Mouse (Mus musculus): ENCODE measurements around the gene Cdh11. TPM values are rescaled to one million over a fixed set of nuclear protein-coding genes. Genes with fewer than 3 reads are reported as not detected.

Cdh11 gene
- polyA plus RNA-seq, 1 experiment from 2014 or later, result 56.2 TPM

DNA sequence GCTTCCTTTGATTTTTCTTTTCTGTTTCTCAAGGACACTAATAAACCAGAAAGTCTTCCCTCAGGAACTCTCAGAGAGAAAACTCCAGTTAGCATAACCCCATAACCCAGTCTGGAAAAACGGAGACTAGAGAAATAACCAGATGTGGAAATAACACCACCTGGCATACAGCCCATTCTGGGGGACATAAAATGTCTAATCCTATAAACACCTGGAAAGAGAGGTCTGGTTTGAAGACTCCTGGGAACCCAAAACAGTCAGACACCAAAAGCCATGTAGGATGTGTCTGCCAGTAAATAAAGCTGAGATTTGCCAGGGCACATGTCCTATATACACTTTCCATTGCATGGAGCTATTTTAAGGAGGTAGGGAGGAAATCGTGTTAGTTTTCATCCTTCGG lies 42.5 kb downstream of the Cdh11 start:
- no peak for DNase-seq (ENCODE audit: extremely low spot score, low spot score)
- Histone ChIP-seq H3K9me3 (no peaks in the 10 kb centered on the region), H3K27ac (no peak overlapping the region), H3K27me3 (ENCODE audit: poor library complexity, severe bottlenecking) (no peaks in the 10 kb centered on the region), H3K36me3 (replicated peaks) (peaks cover 13% of the 10 kb centered on the region), H3K4me1 (peaks cover 15% of the 10 kb centered on the region), H3K4me3 (no peak overlapping the region)
- WGBS, result 91% methylated on average over 3 of the region's 3 CpGs

DNA sequence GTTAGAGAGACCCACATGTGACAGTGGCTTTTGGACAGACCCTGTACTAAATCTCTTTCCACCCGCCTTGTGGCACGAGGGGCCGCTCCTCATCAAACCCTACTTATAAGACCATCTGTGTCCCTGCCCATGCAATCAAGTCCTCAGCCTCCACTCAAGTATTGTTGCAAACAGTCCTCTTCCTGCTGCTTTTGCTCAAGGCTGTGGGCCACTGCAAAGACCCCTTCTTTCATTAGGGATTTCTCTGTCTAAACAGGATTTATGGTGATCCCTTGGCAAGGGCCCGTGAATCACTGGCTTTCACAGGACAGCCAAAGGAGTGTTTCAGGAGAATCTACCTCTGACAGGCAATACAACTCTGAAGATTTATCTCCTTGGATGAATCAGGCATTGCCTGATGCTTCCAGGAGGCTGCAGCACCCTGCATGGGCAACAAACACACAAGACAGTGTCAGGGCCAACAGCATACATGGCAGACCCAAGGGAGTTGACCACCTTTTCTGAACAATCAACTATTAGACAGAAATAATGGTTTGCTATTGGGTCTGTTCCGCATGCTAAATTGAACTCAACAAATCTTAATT lies 43.3 kb downstream of the Cdh11 start:
- Histone ChIP-seq H3K4me3 (no peak overlapping the region), H3K27me3 (ENCODE audit: poor library complexity, severe bottlenecking) (no peaks in the 10 kb centered on the region), H3K36me3 (replicated peaks) (peaks cover 13% of the 10 kb centered on the region), H3K27ac (no peak overlapping the region), H3K4me1 (peaks cover 15% of the 10 kb centered on the region), H3K9me3 (no peaks in the 10 kb centered on the region)
- WGBS, result 85% methylated on average over 5 of the region's 5 CpGs
- DNase-seq (ENCODE audit: extremely low spot score, low spot score), result no peak

DNA sequence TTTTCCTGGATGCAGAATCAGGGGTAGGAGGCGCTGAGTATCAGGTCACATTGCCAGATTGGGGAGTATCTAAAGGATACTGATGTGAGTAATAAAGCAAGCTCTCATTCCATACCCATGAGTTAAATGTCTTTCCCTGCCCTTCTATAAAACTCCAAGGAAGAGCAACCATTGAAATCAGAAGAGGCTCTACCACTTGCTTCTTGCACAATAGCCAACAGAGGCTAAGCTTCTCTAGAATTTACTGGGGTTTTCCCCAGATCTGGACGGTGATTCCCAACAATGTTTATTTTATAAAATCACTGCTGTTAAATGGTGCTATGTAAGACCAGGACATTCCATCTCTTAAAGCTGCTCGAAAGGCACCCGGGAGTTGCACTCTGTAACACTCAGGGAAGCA lies 44.5 kb downstream of the Cdh11 start:
- Histone ChIP-seq H3K4me1 (peaks cover 16% of the 10 kb centered on the region), H3K4me3 (no peak overlapping the region), H3K36me3 (replicated peaks) (peaks cover 13% of the 10 kb centered on the region), H3K9me3 (no peaks in the 10 kb centered on the region), H3K27ac (no peak overlapping the region), H3K27me3 (ENCODE audit: poor library complexity, severe bottlenecking) (no peaks in the 10 kb centered on the region)
- WGBS, result 90% methylated on average over 4 of the region's 4 CpGs
- no peak for DNase-seq (ENCODE audit: extremely low spot score, low spot score)

DNA sequence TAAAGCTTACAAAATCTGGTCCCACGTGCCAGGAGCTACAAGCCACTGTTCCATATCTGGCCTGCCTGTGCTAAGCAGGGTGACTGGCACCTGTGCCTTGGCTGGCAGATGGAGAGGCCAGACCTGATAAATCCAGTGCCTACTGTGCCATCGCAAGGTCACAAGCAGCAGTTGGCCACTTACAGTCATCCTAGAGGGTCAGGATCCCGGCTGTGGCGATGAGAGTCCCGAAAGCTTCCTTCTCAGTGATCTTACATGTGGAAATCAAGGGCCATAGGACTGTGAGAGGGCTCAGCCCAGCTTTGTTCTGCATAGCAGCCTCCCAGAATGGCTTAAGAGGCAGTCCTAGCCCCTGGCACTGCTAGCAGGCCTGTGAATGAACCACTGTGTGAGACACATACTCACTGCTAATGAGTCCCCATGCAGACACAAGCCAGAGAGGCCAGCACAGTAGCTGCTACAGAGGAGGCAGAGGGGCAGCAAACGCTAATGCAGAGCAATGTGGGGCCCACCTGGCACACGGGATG lies 46.4 kb downstream of the Cdh11 start:
- Histone ChIP-seq H3K4me3 (no peak overlapping the region), H3K9me3 (no peaks in the 10 kb centered on the region), H3K36me3 (replicated peaks) (peaks cover 17% of the 10 kb centered on the region), H3K27me3 (ENCODE audit: poor library complexity, severe bottlenecking) (no peaks in the 10 kb centered on the region), H3K27ac (peak overlapping the region; percentile 67), H3K4me1 (peaks cover 36% of the 10 kb centered on the region)
- WGBS, result 81% methylated on average over 7 of the region's 7 CpGs
- DNase-seq (ENCODE audit: extremely low spot score, low spot score), result no peak

DNA sequence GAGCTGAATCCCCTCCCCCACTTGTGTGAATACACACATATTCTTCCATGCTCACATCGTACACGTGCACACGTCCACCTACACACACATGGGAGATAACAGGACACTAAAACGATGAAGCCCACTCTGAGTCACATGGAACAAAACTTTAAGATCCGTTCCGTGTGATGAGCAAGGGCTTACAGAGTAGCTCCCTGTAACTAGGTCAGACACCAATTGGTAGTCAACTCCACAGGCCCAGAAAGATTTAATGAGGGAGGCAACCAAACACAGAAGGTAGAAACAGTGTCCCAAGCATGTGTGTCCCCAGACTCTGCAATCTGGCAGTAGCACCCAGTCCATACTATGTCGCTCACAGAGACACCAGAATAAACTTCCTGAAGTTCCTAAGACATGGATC lies 47.0 kb downstream of the Cdh11 start:
- WGBS, result 93% methylated on average over 7 of the region's 7 CpGs
- Histone ChIP-seq H3K4me1 (peaks cover 39% of the 10 kb centered on the region), H3K4me3 (no peak overlapping the region), H3K27me3 (ENCODE audit: poor library complexity, severe bottlenecking) (no peaks in the 10 kb centered on the region), H3K36me3 (replicated peaks) (peaks cover 17% of the 10 kb centered on the region), H3K9me3 (no peaks in the 10 kb centered on the region), H3K27ac (peak overlapping the region; percentile 67; the same call in 1 of the 2 replicates)
- DNase-seq (ENCODE audit: extremely low spot score, low spot score), result no peak

DNA sequence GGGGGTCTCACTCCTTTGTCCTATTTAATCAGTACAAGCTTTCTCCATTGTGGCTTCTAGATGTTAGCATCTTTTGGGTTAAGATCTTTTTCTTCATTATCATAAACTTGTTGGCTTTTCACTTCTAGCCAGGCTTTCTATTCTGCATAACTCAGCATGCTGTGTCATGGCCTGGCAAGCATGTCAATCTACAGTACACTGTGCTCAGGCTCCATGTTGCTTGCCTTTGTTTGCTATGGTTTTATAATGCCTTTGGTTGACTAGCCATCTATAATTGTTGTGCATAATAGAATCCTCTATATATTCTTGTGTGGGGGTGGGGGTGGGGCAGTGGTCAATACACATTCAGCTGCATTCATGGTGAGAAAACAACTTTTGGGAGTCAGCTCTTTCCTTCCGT lies 51.0 kb downstream of the Cdh11 start:
- no peaks in the 10 kb centered on the region for H3K9me3 ChIP-seq
- WGBS, result 88% methylated on average over 1 of the region's 1 CpGs
- no peak overlapping the region for H3K4me3 ChIP-seq
- no peak for DNase-seq (ENCODE audit: extremely low spot score, low spot score)
- peaks cover 12% of the 10 kb centered on the region for H3K36me3 ChIP-seq (replicated peaks)
- peaks cover 38% of the 10 kb centered on the region for H3K4me1 ChIP-seq
- no peaks in the 10 kb centered on the region for H3K27me3 ChIP-seq (ENCODE audit: poor library complexity, severe bottlenecking)
- H3K27ac ChIP-seq, result no peak overlapping the region

DNA sequence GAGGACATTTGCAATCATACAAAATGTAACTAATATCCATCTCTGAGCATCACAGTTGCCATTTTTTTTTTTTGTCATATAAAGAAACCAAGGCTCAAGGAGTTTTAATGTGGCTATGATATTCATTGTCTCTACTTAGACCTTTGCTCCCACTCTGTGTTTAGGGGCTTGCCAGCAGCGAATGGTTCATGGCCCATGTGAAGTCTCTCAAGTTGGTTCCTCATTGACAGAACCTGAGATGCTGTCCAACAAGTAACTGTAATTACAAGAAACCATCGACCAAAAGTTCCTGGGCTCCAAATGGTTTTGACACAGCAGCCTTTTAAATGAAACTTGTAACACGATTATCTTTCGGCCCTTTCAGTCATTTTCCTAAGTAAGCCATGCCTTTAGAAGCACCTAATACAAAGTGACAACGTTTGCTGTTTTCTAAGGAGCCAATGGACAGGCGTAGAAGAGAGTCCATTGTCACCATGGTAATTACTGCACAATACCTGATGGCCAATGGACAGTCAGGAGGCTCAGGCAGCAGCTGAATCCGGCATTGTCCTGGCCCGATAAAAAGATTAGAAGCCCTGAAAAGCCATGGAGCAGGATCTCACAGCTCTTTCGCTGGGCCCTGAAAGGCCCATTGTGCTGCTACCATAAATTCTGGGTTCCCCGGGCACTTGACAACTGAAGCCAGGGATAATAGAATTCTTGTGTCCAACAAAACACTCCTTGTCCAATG lies 59.1 kb downstream of the Cdh11 start:
- WGBS, result 23% methylated on average over 10 of the region's 10 CpGs
- H3K4me3 ChIP-seq, result peak overlapping the region; percentile 19; the same call in 1 of the 2 replicates
- H3K27me3 ChIP-seq (ENCODE audit: poor library complexity, severe bottlenecking), result no peaks in the 10 kb centered on the region; the same call in 1 of the 2 replicates
- peak; percentile 49 for DNase-seq (ENCODE audit: extremely low spot score, low spot score)
- H3K36me3 ChIP-seq (replicated peaks), result no peaks in the 10 kb centered on the region
- H3K9me3 ChIP-seq, result no peaks in the 10 kb centered on the region
- peak overlapping the region; percentile 5; the same call in 1 of the 2 replicates for H3K27ac ChIP-seq
- peaks cover 28% of the 10 kb centered on the region for H3K4me1 ChIP-seq

DNA sequence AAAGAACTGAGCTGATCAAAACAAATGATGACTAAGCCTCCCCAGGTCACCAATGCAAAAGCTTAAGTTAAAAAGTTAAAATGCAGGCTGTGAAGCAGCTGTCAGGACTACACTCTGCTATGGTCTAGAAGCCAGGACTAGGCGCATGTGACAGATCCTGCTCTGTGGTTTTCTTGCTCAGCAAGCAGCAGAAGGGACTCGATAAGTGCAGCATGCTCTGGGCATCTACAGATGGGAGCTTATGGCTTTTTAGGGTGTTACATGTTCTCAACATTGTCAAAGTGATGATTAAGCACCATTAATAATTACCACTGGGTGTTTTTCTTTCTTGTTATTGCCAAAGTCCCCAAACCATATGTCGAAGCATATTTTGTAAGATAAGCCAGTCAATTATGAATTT lies 59.9 kb downstream of the Cdh11 start:
- Histone ChIP-seq H3K27me3 (ENCODE audit: poor library complexity, severe bottlenecking) (no peaks in the 10 kb centered on the region; the same call in 1 of the 2 replicates), H3K4me3 (no peak overlapping the region), H3K27ac (peak overlapping the region; percentile 40; the same call in 1 of the 2 replicates), H3K4me1 (peaks cover 28% of the 10 kb centered on the region), H3K36me3 (replicated peaks) (no peaks in the 10 kb centered on the region), H3K9me3 (no peaks in the 10 kb centered on the region)
- 77% methylated on average over 3 of the region's 3 CpGs for WGBS
- no peak for DNase-seq (ENCODE audit: extremely low spot score, low spot score)

DNA sequence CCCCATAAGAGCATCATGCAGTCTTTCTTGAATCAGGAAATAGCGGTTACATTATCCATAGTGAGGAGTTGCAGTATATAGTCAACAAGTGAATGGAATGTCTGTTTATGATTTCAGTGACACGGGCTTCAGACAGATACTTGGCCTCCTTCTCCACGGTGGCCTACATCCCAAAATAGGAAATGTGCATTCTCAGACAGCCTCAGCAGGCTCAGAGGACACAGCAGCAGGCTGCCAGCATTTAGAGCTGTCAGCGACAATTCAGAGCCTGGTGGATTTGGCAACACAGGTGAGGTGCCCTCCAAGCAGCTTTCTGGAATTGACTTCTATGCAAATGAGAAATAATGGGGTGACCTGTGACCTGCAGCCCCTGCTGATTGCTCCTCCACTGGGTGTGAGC lies 69.5 kb downstream of the Cdh11 start:
- Histone ChIP-seq H3K4me1 (peaks cover 5% of the 10 kb centered on the region; the same call in 1 of the 2 replicates), H3K27ac (no peak overlapping the region), H3K9me3 (no peaks in the 10 kb centered on the region), H3K27me3 (ENCODE audit: poor library complexity, severe bottlenecking) (no peaks in the 10 kb centered on the region), H3K4me3 (no peak overlapping the region), H3K36me3 (replicated peaks) (peaks cover 48% of the 10 kb centered on the region)
- 69% methylated on average over 4 of the region's 4 CpGs for WGBS
- no peak for DNase-seq (ENCODE audit: extremely low spot score, low spot score)

DNA sequence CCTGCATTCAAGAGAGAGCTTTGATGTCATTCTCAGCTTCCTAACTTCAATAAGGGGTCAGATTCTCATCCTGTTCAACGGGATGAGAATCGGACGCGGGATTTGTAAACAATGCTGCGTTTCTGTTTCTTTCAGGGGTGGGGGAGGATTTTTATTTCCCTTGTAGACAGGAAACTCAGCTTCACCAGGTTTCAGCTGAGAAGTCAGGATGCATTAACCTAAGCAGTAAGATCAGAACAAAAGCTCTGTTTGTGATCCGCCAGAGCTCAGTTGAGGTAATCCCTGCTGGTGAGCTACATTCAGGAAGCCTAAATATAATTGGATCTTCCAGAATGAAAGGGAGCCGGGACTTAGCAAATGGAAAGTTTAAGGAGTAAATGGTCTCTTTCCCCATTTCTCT lies 78.1 kb downstream of the Cdh11 start:
- Histone ChIP-seq H3K27ac (no peak overlapping the region), H3K27me3 (ENCODE audit: poor library complexity, severe bottlenecking) (no peaks in the 10 kb centered on the region), H3K4me3 (no peak overlapping the region), H3K36me3 (replicated peaks) (peaks cover 18% of the 10 kb centered on the region), H3K4me1 (peaks cover 21% of the 10 kb centered on the region), H3K9me3 (no peaks in the 10 kb centered on the region)
- no peak for DNase-seq (ENCODE audit: extremely low spot score, low spot score)
- WGBS, result 8% methylated on average over 7 of the region's 7 CpGs

DNA sequence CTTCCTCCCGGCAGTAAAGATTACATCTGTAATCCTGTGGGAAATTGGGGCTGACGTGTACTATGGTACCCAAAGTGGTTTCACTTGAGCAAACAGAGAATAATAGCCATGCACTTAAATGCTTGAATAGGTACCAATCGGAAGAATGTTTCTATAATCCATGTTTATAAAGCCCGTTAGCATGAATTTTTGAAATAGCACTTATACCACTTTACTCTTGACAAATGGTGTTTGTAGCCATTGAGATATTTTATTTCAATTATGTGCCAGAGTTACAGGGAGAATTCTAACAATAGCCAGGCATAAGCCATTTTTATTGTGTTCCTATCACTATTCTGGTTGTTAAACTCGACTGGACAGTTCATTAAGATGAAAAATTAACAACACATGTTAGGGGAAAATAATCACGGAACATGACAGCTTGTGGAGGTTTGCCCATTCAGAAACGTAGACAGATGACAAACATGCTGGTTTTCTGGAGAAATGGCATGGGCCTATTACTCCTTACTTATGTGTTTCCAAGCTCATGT lies 80.0 kb downstream of the Cdh11 start:
- H3K4me1 ChIP-seq, result peaks cover 22% of the 10 kb centered on the region
- no peaks in the 10 kb centered on the region for H3K9me3 ChIP-seq
- 0 out of 2 replicates have a peak, but pooled peaks cover 5% of the 10 kb centered on the region for H3K36me3 ChIP-seq (replicated peaks)
- no peaks in the 10 kb centered on the region for H3K27me3 ChIP-seq (ENCODE audit: poor library complexity, severe bottlenecking)
- no peak for DNase-seq (ENCODE audit: extremely low spot score, low spot score)
- WGBS, result 74% methylated on average over 7 of the region's 7 CpGs
- no peak overlapping the region for H3K27ac ChIP-seq
- no peak overlapping the region for H3K4me3 ChIP-seq

DNA sequence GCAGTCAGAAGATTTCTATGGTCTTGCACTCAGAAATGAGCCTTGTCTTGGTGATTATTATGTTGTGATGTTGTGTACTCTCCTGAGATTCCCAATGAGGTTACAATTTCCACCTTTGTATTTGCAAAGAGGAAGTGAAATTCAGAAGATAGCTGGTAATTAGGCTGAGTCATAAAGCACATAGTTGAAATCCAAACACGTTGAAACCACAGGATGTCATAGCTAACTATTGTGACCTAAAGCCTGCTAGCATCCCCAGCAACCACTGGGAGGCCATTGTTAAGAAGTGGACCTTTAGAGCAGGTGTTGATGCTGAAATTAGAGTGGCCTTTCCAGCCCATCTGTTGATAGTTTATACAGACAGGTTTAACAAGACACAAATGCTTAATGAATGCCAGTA lies 85.2 kb downstream of the Cdh11 start:
- no peak overlapping the region for H3K4me3 ChIP-seq
- no peak for DNase-seq (ENCODE audit: extremely low spot score, low spot score)
- 0 out of 2 replicates have a peak, but pooled peaks cover 5% of the 10 kb centered on the region for H3K36me3 ChIP-seq (replicated peaks)
- H3K27me3 ChIP-seq (ENCODE audit: poor library complexity, severe bottlenecking), result no peaks in the 10 kb centered on the region
- no peaks in the 10 kb centered on the region for H3K9me3 ChIP-seq
- 50% methylated on average over 1 of the region's 1 CpGs for WGBS
- H3K4me1 ChIP-seq, result peaks cover 37% of the 10 kb centered on the region
- no peak overlapping the region for H3K27ac ChIP-seq

All from forebrain, embryonic 10.5 days (tissue).